Mouse (Mus musculus) embryonic fibroblast, embryonic 13.5 days (primary cell): ENCODE data around the gene Timp3. TPM values are rescaled to one million over a fixed set of nuclear protein-coding genes. Genes with fewer than 3 reads are reported as not detected.

Experiments
- H3K27ac ChIP-seq: 2 replicates; pipeline ENCODE4 v1.5.1; 2012; ENCODE audit warnings: low read length, control low read depth, inconsistent platforms; ENCODE audit not compliant: insufficient read depth
- H3K4me1 ChIP-seq: 2 replicates; pipeline ENCODE4 v1.6.1; 2011; ENCODE audit warnings: low read length; ENCODE audit not compliant: control insufficient read depth, insufficient read depth
- H3K4me3 ChIP-seq: 2 replicates; pipeline ENCODE4 v1.5.1; 2011; ENCODE audit warnings: mild to moderate bottlenecking, control low read depth, low read length; ENCODE audit not compliant: insufficient read depth
- CTCF ChIP-seq: IDR thresholded peaks from 2 replicates; pipeline ENCODE4 v1.5.1; 2011; ENCODE audit warnings: mild to moderate bottlenecking, control low read depth, low read length, moderate library complexity, borderline replicate concordance; ENCODE audit not compliant: insufficient read depth
- POLR2A ChIP-seq: IDR thresholded peaks from 2 replicates; pipeline ENCODE4 v1.6.1; 2011; ENCODE audit warnings: low read depth, mild to moderate bottlenecking, control low read depth, low read length, moderate library complexity
- polyA plus RNA-seq: library from polyadenylated mRNA; stranded (reverse); fragments of >200 nt; gene quantifications from 2 replicates; pipeline ENCODE4 v1.2.4, GENCODE M21; 2011; ENCODE audit warnings: low read depth; ENCODE audit not compliant: missing spikeins, insufficient read length

Gene Timp3
- polyA plus RNA-seq, 1 experiment = 704 TPM

DNA sequence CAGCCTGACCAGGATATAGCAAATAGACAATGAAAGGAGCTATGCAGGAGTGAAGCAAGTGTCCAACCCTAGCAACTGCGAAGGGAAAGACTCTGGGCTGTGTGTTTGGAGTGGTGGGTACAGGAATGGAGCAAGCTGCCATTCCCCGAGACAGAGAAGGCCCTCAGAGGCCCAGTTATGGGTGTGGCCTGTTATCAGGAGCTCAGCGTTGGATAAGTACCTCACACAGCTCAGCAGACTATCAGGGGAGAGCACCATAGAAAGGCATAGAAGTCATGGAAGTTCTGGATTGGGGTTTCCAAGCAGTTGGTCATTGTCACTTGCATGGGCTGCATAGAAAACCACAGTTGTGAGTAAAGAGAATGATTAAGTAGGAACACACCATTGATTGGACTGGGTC is 32.8 kb downstream of the Timp3 start:
- Histone ChIP-seq H3K4me1 (peaks cover 32% of the 10 kb centered on the region), H3K27ac (no peak overlapping the region), H3K4me3 (no peak overlapping the region)
- TF ChIP-seq POLR2A (no peak), CTCF (no peak)

DNA sequence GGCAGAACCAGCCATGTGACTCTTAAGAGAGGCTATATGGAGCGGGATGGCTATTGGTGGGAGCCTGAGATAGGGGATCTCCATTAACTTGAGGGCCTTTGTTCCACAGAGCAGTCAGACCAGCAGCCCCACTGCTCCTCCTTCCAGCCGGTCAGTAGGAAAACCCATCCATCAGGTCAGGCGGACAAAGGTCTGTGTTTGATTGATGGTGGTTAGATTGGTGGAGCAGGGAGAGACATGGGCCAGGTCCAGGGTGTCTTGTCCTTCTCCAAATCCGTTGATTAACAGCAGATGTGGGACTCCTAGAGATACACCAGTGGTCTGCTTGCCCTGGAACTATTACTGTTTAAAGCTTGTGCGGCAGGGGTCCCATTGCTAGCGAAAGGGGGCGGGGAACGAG is 34.4 kb downstream of the Timp3 start:
- H3K4me1 ChIP-seq = peaks cover 48% of the 10 kb centered on the region

DNA sequence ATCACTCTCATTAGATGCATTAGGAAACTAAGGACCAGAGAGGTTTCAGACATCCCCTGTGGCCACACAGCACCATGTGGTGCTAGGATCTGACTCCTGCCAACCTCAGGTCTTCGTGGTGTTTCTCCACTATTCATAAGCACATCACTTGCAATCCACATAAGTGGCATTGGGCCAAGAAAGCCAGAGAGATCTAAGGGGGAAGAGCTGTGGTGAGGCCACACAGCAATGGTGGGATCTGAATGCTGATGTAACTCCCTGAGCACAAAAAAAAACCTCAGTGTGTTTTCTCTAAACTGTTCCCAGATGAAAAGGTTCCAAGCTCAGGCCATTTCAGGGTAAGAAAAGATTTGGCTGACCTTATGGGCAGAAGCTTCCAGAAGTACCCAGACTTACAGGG is 36.3 kb downstream of the Timp3 start:
- peaks cover 41% of the 10 kb centered on the region for H3K4me1 ChIP-seq
- H3K4me3 ChIP-seq = no peak overlapping the region
- H3K27ac ChIP-seq = peak overlapping the region; percentile 6
- TF ChIP-seq POLR2A (no peak), CTCF (no peak)

More for the DNA sequence above, 34.4 kb downstream of the Timp3 start:
- TF ChIP-seq CTCF = no peak
- TF ChIP-seq POLR2A = no peak
- Histone ChIP-seq H3K4me3 (no peak overlapping the region), H3K27ac (peak overlapping the region; percentile 35; the same call in 1 of the 2 replicates)

DNA sequence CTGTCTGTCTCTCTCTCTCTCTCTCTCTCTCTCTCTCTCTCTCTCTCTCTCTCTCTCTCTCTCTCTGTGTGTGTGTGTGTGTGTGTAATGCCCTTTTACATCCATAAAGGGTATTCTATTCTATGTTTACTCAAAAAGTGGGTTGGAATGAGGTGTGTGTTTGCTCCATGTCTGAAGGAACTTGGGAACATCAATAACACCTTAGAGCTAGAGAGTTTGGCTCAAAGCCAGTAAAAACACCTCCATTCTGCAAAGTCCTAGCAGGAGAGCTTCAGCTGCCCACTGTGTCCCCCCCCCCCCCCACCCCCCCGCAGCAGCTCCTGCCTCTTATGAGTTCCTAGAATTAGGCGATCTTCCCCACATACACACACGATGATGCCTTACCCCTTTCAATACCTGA is 37.1 kb downstream of the Timp3 start:
- Histone ChIP-seq H3K4me1 (peaks cover 38% of the 10 kb centered on the region), H3K4me3 (no peak overlapping the region), H3K27ac (no peak overlapping the region)
- no peak for TF ChIP-seq CTCF
- TF ChIP-seq POLR2A = no peak

DNA sequence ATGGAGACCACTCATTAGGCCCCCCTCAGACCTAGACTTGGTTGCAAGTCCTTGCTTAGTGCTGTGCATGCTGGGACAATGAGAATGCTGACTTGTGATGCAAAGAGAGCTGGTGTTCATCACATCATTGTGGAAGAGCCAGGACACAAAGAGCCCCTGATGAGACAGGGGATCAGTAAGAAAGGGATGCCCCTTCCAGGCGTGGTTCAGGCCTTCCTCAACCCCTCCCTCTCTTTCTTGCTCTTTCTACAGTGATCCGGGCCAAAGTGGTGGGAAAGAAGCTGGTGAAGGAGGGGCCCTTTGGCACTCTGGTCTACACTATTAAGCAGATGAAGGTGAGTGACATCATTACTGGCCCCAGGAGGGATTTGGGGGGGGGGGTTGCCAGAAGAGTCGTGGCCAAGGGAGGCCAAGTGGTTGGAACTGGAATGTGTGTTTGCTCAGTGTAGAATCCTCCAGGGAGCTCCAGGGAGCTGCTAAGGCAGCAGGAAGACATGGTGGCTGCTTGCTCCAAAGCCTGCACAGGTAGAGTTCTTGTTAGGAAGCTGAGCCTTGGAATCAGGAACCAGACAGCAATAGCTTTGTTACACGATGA is 38.0 kb downstream of the Timp3 start:
- no peak overlapping the region for H3K4me3 ChIP-seq
- H3K27ac ChIP-seq = peak overlapping the region; percentile 72; the same call in 1 of the 2 replicates
- H3K4me1 ChIP-seq = peaks cover 37% of the 10 kb centered on the region
- TF ChIP-seq CTCF (no peak), POLR2A (no peak)

DNA sequence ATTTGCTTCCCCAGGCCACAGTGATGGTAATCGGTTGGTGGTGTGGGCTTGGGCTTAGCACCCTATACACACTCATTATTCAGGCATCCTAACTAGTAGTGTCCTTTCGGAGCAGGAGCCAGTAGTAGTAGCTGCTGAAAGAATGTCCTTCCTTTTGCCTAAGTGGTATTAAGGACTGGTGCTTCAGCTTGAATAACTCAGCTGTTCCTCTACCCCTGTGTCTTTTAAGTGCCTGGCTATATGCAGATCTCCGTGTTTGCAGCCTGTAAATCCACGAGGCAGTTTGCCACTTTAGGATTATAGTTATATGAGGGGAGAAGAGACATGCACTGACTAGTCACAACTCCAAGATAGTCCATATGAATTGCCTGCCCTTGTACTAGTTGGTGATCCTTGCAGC is 38.9 kb downstream of the Timp3 start:
- no peak for TF ChIP-seq CTCF
- TF ChIP-seq POLR2A = no peak
- Histone ChIP-seq H3K4me3 (no peak overlapping the region), H3K27ac (peak overlapping the region; percentile 72), H3K4me1 (peaks cover 37% of the 10 kb centered on the region)

DNA sequence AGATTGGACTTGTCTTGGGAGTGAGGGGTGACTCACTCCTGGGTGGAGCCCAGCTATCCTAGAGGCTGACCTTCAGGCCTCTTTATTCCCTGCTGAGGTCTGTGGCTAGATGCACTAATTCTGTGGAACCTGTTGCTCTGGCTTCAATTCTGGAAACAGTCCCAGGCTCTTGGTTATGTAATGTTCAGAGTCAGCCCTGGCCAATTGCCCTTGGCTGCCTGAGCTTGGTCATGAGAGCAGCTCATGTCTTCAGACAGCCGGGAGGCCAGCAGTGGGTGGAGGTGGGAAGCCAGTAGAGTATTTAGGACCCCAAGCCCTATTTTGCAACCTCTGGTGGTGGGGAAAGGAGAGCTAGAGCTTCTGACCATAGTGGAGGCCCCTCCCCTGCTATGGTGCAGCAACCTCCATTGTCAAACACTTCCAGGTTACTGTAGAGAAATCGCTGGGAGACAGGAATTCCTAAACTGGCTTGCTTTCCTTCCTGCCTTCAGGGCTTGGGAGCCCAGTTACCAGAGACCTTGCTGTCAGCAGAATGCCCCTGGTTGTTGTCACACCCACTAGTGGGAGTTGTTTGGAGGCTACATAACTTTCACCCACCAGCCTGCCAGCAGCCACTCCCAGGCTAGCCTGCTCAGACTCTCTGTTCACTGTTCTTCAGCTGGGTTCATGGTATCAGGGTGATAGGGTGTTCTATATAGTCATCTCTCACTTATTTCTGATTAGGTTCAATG is 39.6 kb downstream of the Timp3 start:
- no peak for TF ChIP-seq POLR2A
- no peak for TF ChIP-seq CTCF
- H3K27ac ChIP-seq = peak overlapping the region; percentile 75
- peaks cover 32% of the 10 kb centered on the region for H3K4me1 ChIP-seq
- no peak overlapping the region for H3K4me3 ChIP-seq

DNA sequence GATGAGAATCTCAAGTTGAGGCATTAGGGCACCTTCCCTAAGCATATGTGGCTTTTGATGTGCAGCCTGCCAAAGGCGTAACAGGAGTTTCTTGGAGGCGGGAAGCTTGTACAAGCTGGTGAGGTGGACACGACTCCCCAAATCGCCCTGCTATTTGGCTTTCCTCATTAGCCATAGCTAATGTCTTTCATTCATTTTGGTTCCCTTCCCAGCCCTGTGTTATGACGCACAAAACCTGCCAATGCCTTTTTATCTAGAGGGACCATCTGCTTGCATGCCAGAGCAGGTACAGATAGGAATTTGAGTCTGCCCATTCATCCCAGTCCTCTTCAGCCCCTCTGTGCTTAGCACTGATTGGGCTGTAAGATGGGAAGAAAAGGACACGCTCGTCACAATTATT is 40.2 kb downstream of the Timp3 start:
- 0 out of 2 replicates have a peak overlapping the region, but pooled peaks have one; percentile 2 for H3K27ac ChIP-seq
- no peak overlapping the region for H3K4me3 ChIP-seq
- TF ChIP-seq POLR2A = no peak
- no peak for TF ChIP-seq CTCF
- peaks cover 32% of the 10 kb centered on the region for H3K4me1 ChIP-seq

DNA sequence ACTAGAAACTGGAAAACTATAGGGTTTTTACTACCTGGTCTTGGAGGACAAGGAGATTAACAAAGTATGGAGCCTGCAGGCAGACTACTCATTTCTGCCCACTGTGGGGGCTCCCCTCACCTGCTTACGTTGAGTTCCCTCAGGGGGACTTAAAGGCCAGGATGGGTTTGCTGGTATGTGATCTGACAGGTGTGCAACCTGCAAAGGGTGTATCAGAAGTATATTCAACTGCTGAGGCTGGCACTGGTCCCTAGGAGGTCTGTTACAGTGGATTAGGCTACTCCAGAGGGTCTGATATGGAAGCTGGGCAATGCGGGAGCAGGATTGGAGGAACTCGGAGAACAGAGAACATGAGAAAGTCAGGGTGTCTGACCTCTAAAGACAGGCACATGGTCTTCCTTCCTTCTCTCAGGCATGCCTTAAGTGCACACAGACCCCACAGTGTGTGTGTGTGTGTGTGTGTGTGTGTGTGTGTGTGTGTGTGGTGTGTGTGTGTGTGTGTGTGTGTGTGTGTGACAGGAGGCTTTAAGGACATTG is 40.9 kb downstream of the Timp3 start:
- Histone ChIP-seq H3K27ac (no peak overlapping the region), H3K4me3 (no peak overlapping the region), H3K4me1 (peaks cover 32% of the 10 kb centered on the region)
- TF ChIP-seq CTCF (no peak), POLR2A (no peak)

DNA sequence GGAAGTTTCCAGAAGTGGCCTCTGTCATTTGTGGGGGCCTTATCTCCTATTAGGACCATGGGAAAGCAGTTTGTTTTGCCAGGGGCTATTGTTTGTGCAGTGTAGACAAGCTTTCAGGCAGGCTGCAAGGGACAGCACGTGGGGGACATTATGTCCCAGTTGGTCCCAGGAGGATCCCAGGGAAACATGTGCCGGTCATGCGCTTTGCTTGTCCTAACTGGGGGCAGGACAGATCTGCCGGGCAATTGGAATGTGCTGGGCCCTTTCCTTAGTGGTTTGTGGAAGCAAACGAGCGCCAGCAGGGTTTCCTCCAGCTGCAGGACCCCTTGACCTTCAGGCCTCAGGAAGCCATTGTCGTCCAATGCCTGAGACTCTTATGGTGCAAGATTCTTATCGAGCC is 41.4 kb downstream of the Timp3 start:
- H3K4me1 ChIP-seq = peaks cover 32% of the 10 kb centered on the region
- H3K27ac ChIP-seq = no peak overlapping the region
- H3K4me3 ChIP-seq = no peak overlapping the region
- TF ChIP-seq POLR2A = no peak
- no peak for TF ChIP-seq CTCF

DNA sequence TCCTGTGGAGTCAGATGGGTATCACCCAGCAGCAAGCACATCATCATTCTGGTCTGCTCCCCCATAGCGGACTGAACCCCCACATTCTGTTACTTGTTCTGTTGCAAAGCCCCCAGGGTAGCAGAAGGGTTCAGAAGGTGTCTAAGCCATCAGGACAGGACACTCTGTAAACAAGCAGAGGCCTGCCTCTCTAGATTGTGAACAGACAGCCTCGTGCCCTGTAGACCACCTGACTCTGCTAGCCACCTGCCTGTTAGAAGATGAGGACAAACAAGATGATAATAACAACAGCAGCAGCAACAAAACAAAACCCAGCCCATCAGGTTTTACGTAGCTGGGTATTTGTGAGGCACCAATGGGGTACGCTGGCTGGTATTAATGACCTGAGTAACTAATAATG is 42.0 kb downstream of the Timp3 start:
- Histone ChIP-seq H3K27ac (no peak overlapping the region), H3K4me1 (peaks cover 30% of the 10 kb centered on the region), H3K4me3 (no peak overlapping the region)
- TF ChIP-seq POLR2A = no peak
- TF ChIP-seq CTCF = no peak
